Mouse (Mus musculus) ES-Bruce4 (cell line): Measurements from ENCODE around the gene Col5a1.

Source experiments
- CTCF ChIP-seq: IDR thresholded peaks from one replicate; pipeline ENCODE4 v1.8.1; 2011; ENCODE audit warnings: low read depth, low read length
- EP300 ChIP-seq: IDR thresholded peaks from 2 replicates; pipeline ENCODE4 v1.6.1; 2011; ENCODE audit warnings: low read depth, low read length; ENCODE audit not compliant: insufficient read depth
- POLR2A ChIP-seq: IDR thresholded peaks from one replicate; pipeline ENCODE4 v1.8.1; 2011; ENCODE audit warnings: low read length; ENCODE audit not compliant: insufficient read depth

GRCm38 (mm10) chr2:27899894-27900293 is 13.7 kb downstream of the Col5a1 start:
- TF ChIP-seq POLR2A, result no peak
- TF ChIP-seq CTCF, result peak; percentile 44
- no peak for TF ChIP-seq EP300
